Mouse (Mus musculus) spleen, postnatal 4 days (tissue): ENCODE results near the gene Ccdc65.
A peak's percentile ranks its signal among the peaks of the same experiment; 100 is the strongest.

Experiments
- DNase-seq, 2 experiments: peaks; one replicate each; pipeline ENCODE4 v3.0.0; 2022; ENCODE audit warnings: low spot score in 2 of 2

The Ccdc65 gene

GRCm38 (mm10) chr15:98692171-98692715, 15.8 kb upstream of the Ccdc65 start:
- no peak for DNase-seq

- no peak for DNase-seq
Measured at GRCm38 (mm10) chr15:98695726-98696125, 12.3 kb upstream of the Ccdc65 start.

GRCm38 (mm10) chr15:98696216-98696615, 11.8 kb upstream of the Ccdc65 start:
- no peak for DNase-seq

DNA sequence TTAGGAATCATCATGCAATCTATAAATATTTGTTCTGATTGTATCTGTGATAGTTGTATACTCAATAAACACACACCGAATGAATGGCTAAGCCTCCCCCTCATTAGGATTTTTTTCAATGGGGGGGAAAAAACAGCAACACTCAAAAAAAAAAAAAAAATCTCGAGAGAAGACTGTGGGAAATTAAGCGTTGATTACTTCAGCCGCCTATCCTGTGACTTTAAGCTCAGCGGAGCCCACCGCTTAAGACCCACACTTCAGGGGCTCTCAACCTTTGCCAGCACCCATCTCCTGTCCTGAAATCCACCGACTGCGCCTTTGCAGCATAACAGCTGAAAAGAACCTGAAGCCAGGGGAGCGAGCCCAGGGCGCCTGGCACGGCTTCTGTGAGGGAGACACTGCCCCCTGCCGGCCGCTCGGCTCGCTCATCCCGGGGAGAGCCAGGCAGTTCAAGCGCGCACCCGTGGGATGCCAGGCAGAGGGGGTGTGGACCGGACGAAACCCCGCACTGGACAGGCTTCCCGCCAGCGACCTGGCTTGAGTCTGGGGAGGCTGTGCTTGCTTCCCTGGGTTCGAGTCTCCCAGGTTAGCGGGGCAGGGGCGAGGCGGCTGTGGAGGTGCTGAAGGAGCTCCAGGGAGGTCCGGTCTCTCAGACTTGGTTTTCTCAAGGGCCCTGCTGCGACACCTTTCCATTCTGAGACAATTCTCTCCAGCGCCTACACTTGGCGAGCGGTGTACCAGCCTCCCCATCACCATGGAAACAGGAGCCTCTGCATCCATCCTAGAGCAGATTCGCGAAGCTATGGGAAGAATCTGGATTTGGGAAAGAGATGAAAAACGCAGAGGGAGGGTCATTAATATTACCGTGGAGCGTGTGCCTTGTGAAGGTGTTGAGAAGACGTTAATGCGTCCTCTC, 8.6 kb upstream of the Ccdc65 start:
- DNase-seq = peak; percentile 78 to 95

- no peak for DNase-seq
Measured at GRCm38 (mm10) chr15:98704312-98704711, 3.7 kb upstream of the Ccdc65 start.

DNA sequence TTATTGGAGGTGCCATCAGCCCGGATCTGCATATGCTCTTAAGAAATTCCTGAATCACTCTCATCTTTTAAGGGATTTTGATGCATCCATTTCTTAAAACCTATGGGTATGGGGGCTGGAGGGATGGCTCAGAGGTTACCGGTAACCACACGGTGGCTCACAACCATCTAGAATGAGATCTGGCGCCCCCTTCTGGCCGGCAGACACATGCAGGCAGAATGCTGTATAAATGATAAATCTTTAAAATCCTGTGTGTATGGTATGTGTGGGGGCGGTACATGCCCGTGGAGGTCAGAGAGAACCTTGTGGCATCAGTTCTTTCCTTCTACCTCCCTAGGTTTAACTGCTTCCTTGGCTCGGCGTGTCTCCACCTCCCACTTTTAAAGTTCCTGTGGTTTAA, 2.4 kb downstream of the Ccdc65 start:
- peak; percentile 69 to 91 for DNase-seq

DNA sequence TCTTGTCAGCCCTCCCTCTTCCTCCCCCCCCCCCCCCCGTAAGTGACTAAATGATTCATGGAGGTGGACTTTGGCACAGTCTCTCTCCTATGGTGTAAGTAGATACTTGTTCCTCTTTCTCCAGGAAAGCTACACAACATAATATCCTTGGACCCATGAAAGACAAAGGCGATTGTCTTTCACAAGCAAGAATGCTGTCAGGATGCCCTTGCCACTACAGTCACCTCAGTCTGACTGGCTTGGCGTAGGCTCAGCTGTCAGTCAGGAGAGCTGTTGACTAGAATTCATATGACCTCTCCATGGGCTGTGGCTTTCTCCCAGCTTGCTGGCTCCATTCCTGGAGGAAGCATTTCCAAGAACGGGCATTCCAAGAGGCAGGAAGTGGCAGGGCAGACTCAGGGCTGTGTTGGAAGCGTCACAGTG, 6.2 kb downstream of the Ccdc65 start:
- DNase-seq = no peak

- DNase-seq = no peak
Measured at GRCm38 (mm10) chr15:98717301-98717700, 9.3 kb downstream of the Ccdc65 start.

GRCm38 (mm10) chr15:98722191-98722590, 14.2 kb downstream of the Ccdc65 start:
- no peak for DNase-seq

DNA sequence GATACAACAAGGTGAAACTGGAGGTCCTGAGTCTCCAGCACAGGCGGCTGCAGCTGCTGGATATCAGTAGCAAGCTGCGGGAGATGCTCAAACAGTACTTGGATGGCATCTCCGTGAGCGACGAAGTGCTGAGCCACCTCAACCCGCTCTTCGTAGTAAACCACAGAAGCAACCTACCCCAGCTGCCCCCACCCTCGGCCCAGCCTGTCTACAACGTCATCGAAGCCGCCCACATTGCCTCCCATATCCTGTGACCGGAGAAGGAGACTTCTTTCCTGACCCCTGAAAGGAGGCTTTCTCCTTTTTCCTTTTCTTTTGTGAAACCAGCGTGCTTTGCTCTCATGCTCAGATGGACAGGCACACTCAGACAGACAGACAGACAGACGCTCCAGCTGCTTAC, 14.8 kb downstream of the Ccdc65 start:
- DNase-seq = no peak

- no peak for DNase-seq
Measured at GRCm38 (mm10) chr15:98724441-98724840, 16.4 kb downstream of the Ccdc65 start.

DNA sequence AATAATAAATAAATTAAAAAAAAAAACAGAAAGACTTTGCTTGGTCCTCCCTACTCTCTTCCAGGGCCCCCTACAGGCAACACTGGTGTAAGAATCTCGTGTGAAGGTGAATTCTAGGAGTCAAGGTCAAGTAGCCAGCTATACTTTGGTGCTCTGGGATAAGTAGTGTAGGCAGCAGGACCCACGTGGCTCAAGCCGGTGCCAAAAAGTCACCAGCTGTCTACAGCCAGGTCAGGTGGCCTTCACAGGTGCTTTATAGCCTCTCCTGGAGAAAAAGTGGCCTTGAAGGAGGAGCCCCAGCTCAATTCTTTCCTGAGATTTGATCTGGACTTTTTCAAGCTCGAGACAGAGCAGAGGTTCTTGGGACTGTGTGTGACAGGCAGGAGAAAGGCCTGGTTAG, 18.1 kb downstream of the Ccdc65 start:
- DNase-seq = no peak

- DNase-seq = no peak
Measured at GRCm38 (mm10) chr15:98726746-98727145, 18.7 kb downstream of the Ccdc65 start.

DNA sequence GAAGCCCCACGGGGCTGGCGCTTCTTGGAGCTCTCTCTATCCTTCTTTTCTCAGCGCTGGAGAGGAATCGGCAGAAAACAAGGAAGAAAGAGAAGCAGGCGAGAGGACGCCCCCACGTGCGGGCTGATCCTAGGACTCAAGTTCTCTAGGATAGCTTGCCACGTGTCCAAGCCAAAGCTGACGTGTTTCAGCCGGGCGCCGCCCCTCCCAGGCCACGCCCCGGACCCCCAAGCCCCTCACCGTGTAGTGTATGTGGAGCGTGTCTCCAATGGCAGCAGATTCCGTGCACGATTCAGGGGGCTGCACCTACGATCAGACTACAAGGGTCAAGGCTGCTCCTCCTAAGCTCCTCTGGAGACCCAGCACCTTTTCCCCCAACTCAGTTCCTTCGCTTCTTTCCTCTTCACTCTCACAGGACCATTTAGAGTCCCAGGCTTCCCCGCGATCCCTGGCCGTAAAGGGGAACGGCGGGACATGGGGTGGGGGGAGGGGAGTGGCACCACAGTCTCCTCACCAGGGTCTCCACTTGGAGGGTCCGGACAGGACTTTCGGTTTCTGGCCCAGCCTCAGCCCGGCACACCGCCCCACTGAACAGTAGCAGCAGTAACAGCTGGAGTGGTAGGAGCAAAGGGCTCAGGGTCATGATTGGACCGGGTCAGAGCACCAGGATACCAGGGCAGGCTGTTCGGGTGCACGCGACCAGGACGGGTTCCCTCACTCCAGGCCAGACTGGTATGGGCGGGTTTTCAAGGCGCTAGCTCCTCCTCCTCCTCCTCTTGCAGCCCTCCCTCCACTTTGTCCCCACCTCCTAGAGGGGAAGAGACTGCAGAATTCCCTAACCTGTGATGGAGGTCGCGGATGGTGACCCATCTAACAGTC, 19.7 kb downstream of the Ccdc65 start, which contains the start of gene Fkbp11:
Gene Fkbp11, minus strand, starts transcription at position 756 of the 879 bp plus-strand sequence.
- DNase-seq = no peak

GRCm38 (mm10) chr15:98728366-98728765, 20.4 kb downstream of the Ccdc65 start:
- DNase-seq = no peak

DNA sequence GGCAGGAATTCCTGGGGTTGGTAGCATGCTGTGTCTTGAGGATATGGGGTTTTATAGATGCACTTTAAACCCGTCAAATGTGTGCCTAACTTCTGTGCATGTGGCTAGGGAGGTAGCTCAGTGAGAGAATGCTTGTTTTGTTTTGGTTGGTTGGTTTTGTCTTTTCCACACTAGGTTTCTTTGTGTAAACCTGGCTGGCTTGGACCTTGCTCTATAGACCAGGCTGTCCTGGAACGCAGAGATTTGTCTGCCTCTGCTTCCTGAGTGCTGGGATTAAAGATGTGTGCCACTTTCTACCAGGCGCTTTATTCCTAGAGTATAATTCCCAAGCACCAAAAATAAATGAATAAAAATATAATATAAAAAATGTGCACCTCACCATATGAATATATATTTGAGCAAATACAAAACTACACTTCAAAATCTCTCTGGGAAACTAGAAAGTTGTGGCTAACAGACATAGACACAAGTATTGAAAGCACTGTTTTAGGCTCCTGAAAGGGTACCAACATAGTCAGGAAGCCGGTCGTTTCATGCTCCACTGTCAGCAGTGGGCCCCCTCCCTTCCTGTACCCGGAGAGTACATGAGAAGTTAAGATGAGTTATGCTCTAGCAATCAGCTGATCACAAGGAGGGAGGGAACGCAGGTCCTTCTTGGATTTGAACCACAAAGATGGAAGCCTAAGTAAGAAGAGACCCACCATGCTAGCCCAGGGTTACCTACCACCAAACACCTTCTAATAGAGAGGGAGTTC, 22.0 kb downstream of the Ccdc65 start:
- no peak for DNase-seq

GRCm38 (mm10) chr15:98730790-98731189, 22.8 kb downstream of the Ccdc65 start:
- no peak for DNase-seq

GRCm38 (mm10) chr15:98732006-98732531, 24.1 kb downstream of the Ccdc65 start:
- no peak for DNase-seq

- DNase-seq = no peak
Measured at GRCm38 (mm10) chr15:98733370-98733769, 25.4 kb downstream of the Ccdc65 start.

- DNase-seq = no peak
Measured at GRCm38 (mm10) chr15:98733976-98734566, 26.1 kb downstream of the Ccdc65 start.

GRCm38 (mm10) chr15:98736521-98736920, 28.5 kb downstream of the Ccdc65 start:
- no peak for DNase-seq
